Mouse (Mus musculus) heart, embryonic 15.5 days (tissue): Measurements from ENCODE around the gene Polr1d. TPM values are rescaled to one million over a fixed set of nuclear protein-coding genes. Genes with fewer than 3 reads are reported as not detected.

Experiments
- ATAC-seq: fragments of 200-750 bp; cut with Nextera tagmentation; replicated peaks from 2 replicates; pipeline ENCODE4 v1.8.0; 2017; ENCODE audit warnings: low read depth, moderate TSS enrichment; ENCODE audit not compliant: insufficient number of reproducible peaks, insufficient read depth, low FRiP score
- H3K27ac ChIP-seq: fragments of 300-500 bp; sonication (generic); 2 replicates; pipeline ENCODE4 v1.5.1; 2015; ENCODE audit warnings: mild to moderate bottlenecking, inconsistent platforms
- H3K27me3 ChIP-seq: fragments of 300-500 bp; sonication (generic); 2 replicates; pipeline ENCODE4 v1.6.1; 2015; ENCODE audit warnings: inconsistent platforms
- H3K36me3 ChIP-seq: fragments of 300-500 bp; sonication (generic); 2 replicates; pipeline ENCODE4 v1.6.1; 2015; ENCODE audit warnings: mild to moderate bottlenecking, inconsistent platforms
- H3K4me1 ChIP-seq: fragments of 300-500 bp; sonication (generic); replicated peaks from 2 replicates; pipeline ENCODE4 v1.6.1; 2015; ENCODE audit warnings: inconsistent platforms
- H3K4me2 ChIP-seq: fragments of 300-500 bp; sonication (generic); 2 replicates; pipeline ENCODE4 v1.6.1; 2015; ENCODE audit warnings: inconsistent platforms, mild to moderate bottlenecking, moderate library complexity
- H3K4me3 ChIP-seq: fragments of 300-500 bp; sonication (generic); 2 replicates; pipeline ENCODE4 v1.5.1; 2015; ENCODE audit warnings: mild to moderate bottlenecking, inconsistent platforms
- H3K9ac ChIP-seq: fragments of 300-500 bp; sonication (generic); 2 replicates; pipeline ENCODE4 v1.6.1; 2015; ENCODE audit warnings: mild to moderate bottlenecking, inconsistent platforms
- H3K9me3 ChIP-seq: fragments of 300-500 bp; sonication (generic); replicated peaks from 2 replicates; pipeline ENCODE4 v1.6.1; 2016; ENCODE audit warnings: inconsistent platforms
- WGBS: fragments of 180-500 bp; shearing (Covaris S2); methylation state at CpG from one replicate; pipeline ENCODE4 v1.1.7; 2015; ENCODE audit warnings: mixed read lengths; 5-methylcytosine and 5-hydroxymethylcytosine counted together
- polyA plus RNA-seq: library from polyadenylated mRNA; unstranded; fragments of >200 nt; fragmentation: Nextera tagmentation; extraction: Ambion mirVana; gene quantifications from 2 replicates; pipeline ENCODE4 v1.2.1, GENCODE M21; 2015

Gene Polr1d
- polyA plus RNA-seq, 1 experiment from 2014 or later = 85.2 TPM

DNA sequence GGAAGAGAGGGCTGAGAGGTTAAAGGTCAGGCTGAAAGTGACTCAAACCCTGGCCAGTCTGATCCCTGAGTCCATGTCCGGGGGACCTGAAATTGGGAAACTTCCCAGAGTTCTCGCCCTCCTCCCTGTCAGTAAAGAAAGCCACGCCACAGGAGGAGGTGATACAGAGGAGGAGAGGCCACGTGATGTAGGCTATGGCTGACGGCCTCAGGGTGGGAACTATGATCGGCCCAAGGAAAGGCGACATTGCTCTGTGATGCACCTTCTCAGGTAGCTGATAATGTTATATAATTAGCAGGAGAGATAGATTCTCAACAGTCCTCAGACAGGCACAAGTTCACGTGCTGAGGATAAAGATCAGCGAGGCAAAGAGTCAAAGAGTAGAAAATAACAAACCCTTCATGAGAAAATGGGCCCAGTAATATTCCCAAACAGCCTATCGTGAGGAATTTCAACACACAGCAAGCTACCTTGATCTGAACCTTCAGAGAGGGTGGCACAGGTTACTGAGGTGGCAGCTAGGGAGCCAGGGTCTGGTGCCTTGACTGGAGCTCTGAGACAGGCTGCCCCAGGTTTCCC, 20.0 kb upstream of the Polr1d start:
- 84% methylated on average over 10 of the region's 10 CpGs for WGBS
- Histone ChIP-seq H3K9ac (no peak overlapping the region), H3K4me2 (no peak overlapping the region), H3K27ac (no peak overlapping the region), H3K27me3 (no peaks in the 10 kb centered on the region), H3K9me3 (no peaks in the 10 kb centered on the region), H3K36me3 (no peaks in the 10 kb centered on the region), H3K4me1 (peaks cover 44% of the 10 kb centered on the region), H3K4me3 (no peak overlapping the region)
- no peak for ATAC-seq

DNA sequence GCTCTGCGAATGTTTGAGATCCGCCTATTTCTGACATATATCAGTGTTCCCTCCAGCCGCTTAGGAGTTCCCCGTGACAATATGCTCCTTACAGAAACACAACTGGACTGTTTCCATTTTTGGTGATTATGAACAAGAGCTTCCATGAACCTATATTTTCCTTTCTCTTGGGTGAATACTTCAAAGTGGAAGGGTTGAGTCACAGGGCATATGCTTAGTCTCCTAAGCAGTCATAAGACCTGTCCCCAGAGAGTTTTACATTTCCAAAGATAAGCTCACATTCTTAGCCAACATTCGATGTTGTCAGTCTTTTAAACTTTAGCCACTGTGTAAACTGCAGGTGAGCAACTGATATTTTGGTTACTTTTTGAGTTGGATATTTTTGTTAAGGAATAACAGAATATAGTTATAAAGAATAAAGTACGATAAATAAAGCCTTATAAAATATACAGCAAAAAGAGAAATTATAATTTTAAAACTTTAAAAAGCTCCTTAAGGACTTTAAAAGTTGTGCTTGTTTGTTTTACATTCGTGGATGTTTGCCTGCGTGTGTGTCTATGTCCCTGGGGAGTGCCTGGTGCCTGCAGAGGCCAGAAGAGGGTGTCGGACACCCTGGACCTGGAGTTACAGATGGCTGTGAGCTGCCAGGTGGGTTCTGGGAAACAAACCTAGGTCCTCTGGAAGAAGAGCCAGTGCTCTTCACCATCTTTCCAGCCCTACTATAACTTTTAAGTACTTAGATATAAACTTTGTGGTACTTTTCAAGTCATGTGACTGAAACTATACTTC, 19.0 kb upstream of the Polr1d start:
- 56% methylated on average over 9 of the region's 9 CpGs for WGBS
- Histone ChIP-seq H3K4me2 (no peak overlapping the region), H3K27me3 (no peaks in the 10 kb centered on the region), H3K9me3 (no peaks in the 10 kb centered on the region), H3K4me1 (peaks cover 43% of the 10 kb centered on the region), H3K9ac (no peak overlapping the region), H3K36me3 (no peaks in the 10 kb centered on the region), H3K4me3 (no peak overlapping the region), H3K27ac (no peak overlapping the region; the same call in 1 of the 2 replicates)
- ATAC-seq = no peak

DNA sequence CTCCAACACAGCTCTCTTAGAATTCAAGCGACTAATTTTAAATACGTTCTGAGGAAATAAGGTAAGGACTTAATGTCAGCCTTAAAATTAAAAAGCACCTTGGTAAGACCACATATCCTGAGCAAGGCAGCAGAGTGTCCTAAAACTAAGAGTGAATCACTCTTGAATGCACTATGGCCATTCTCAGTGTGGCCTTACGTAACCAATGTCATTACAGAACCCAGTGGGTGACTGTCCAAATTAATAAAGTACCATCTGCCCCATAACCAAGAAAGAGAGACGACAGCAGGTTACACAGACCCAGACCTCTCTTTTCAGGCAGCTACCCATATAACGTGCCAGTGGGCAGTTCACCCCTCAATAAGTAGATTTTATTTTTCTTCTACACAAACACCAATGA, 18.2 kb upstream of the Polr1d start:
- 91% methylated on average over 5 of the region's 5 CpGs for WGBS

DNA sequence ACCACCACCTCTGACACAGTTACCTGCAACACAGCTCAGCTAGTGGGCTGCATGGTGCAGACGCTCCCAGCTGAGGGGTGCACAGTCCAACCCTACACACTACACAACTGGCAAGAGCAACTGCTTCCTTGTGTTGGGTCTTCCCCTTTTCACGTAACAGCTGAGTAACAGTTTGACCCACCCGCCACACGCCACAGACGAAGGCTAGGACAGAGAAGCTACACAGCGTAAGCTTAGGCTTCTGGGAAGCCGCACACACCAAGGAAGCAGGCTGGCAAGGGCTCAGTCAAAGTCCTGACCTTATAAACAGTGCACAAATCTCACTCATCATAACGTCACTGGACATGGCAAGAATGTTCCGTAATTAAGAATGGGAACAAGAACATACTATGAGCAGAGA, 17.5 kb upstream of the Polr1d start:
- Histone ChIP-seq H3K4me2 (no peak overlapping the region), H3K4me3 (no peak overlapping the region), H3K27me3 (no peaks in the 10 kb centered on the region), H3K27ac (no peak overlapping the region), H3K9me3 (no peaks in the 10 kb centered on the region), H3K4me1 (peaks cover 49% of the 10 kb centered on the region), H3K36me3 (no peaks in the 10 kb centered on the region), H3K9ac (no peak overlapping the region)
- no peak for ATAC-seq
- WGBS = 83% methylated on average over 9 of the region's 9 CpGs

More for the DNA sequence above, 18.2 kb upstream of the Polr1d start:
- Histone ChIP-seq H3K4me2 (no peak overlapping the region), H3K27me3 (no peaks in the 10 kb centered on the region), H3K9me3 (no peaks in the 10 kb centered on the region), H3K9ac (no peak overlapping the region), H3K4me3 (no peak overlapping the region), H3K27ac (no peak overlapping the region), H3K36me3 (no peaks in the 10 kb centered on the region), H3K4me1 (peaks cover 51% of the 10 kb centered on the region)
- ATAC-seq = no peak

DNA sequence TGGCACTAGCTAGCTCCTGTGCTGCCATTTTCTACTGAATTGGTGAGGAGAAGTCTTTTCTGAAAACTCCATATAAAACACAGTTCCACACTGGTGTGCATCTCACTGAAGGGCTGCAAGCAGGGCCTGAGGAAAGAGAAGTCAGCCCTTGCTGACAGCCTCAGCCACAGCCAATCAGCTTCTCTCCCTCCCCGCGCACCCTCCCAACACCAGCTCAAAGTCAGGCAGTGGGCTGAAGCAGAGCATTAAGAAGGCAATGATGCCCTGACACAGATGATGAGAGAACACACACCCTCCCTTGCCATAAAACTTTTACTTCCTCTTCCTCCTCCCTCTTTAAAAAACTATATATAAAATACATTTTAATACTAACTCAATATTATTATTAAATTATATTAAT, 16.8 kb upstream of the Polr1d start:
- Histone ChIP-seq H3K9me3 (no peaks in the 10 kb centered on the region), H3K4me2 (no peak overlapping the region), H3K27me3 (no peaks in the 10 kb centered on the region), H3K27ac (no peak overlapping the region), H3K36me3 (no peaks in the 10 kb centered on the region), H3K4me3 (no peak overlapping the region), H3K9ac (no peak overlapping the region), H3K4me1 (peaks cover 46% of the 10 kb centered on the region)
- 76% methylated on average over 2 of the region's 2 CpGs for WGBS
- no peak for ATAC-seq

DNA sequence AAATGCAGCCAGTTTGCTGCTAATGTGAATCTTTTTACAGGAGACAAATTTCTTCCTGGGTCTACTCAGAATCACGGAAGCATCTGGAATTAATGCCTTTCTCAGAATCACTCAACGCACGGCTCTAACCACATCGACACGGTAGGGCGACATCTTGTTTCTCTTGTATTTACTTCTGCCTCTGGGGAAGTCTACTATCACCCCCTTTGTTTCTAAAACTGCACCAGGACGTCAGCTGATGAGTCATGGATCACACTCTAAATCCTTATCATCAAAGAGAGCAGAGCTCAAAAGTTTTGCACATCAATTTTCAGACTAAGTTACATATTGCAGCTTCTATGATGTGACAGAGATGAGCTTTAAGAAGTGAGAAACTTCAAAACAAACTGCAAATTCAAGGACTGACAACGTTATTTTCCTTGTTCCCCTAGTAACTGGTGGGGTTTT, 13.6 kb upstream of the Polr1d start:
- Histone ChIP-seq H3K4me2 (no peak overlapping the region), H3K4me1 (peaks cover 30% of the 10 kb centered on the region), H3K9me3 (no peaks in the 10 kb centered on the region), H3K9ac (no peak overlapping the region), H3K36me3 (no peaks in the 10 kb centered on the region), H3K4me3 (no peak overlapping the region), H3K27ac (peak overlapping the region; percentile 31; the same call in 1 of the 2 replicates), H3K27me3 (no peaks in the 10 kb centered on the region)
- no peak for ATAC-seq
- WGBS = 31% methylated on average over 8 of the region's 8 CpGs

DNA sequence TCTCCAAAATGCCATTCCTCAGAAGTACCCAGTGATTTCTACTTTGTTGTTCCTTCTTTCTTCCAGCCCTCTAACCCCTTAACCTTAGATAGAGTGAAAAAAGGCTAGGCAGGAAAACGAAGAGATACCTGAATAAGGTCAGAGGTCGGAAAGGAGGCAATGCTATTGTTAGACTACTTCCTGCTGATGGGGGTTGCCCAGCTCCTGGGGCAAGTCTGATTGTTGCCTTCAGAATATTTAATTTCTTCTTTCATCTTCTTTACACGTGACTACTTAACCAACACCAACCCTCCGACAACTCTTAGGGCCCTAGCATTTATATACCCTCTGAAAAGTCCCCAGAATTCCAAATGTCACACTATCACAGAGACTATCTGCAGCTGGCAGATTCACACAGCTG, 10.7 kb upstream of the Polr1d start:
- no peaks in the 10 kb centered on the region for H3K9me3 ChIP-seq

DNA sequence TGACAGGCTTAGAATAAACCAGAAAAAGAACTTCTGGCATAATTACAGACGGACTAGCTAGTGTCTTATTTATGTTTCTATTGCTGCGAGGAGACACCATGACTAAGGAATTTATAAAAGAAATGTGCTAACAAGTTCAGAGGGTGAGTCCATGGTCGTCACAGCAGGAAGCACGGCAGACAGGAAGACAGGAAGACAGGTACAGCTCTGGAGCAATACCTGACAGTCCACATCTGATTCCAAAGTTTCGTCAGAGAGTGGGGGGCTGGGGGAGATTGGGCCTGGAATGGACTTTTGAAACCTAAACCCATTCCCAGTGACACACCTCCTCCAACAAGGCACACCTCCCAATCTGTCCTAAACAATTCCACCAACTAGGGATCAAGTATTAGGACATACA, 9.9 kb upstream of the Polr1d start:
- Histone ChIP-seq H3K4me3 (no peak overlapping the region), H3K36me3 (no peaks in the 10 kb centered on the region), H3K4me2 (no peak overlapping the region), H3K27me3 (no peaks in the 10 kb centered on the region), H3K4me1 (peaks cover 50% of the 10 kb centered on the region), H3K9me3 (no peaks in the 10 kb centered on the region), H3K9ac (no peak overlapping the region), H3K27ac (no peak overlapping the region)
- 62% methylated on average over 5 of the region's 5 CpGs for WGBS
- ATAC-seq = no peak

More for the DNA sequence above, 10.7 kb upstream of the Polr1d start:
- no peaks in the 10 kb centered on the region for H3K27me3 ChIP-seq
- no peak overlapping the region for H3K4me3 ChIP-seq
- H3K4me2 ChIP-seq = no peak overlapping the region
- H3K27ac ChIP-seq = no peak overlapping the region
- ATAC-seq = no peak
- H3K9ac ChIP-seq = no peak overlapping the region
- H3K36me3 ChIP-seq = no peaks in the 10 kb centered on the region
- WGBS = 65% methylated on average over 4 of the region's 4 CpGs
- H3K4me1 ChIP-seq = peaks cover 43% of the 10 kb centered on the region

DNA sequence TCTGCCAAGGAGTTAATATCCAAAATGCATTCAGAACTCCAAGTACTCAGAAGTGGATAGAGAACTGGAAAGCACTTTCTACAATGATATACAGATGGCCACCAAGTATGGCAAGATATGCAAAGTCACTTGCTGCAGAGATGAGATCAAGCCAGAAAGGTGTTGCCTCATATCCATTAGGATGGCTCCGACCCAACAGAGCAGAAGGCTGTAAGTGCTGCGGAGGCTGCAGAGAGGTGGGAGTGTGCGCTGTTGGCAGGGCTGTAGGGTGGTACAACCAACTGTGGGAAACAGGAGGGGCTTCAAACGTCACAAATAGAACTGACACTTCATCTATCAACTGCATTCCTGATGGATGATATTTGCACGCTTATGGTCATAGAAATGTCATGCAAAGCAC, 8.0 kb upstream of the Polr1d start:
- no peak for ATAC-seq
- peaks cover 57% of the 10 kb centered on the region for H3K4me1 ChIP-seq
- no peaks in the 10 kb centered on the region for H3K27me3 ChIP-seq
- H3K4me3 ChIP-seq = no peak overlapping the region
- 50% methylated on average over 5 of the region's 5 CpGs for WGBS
- H3K4me2 ChIP-seq = no peak overlapping the region
- H3K27ac ChIP-seq = no peak overlapping the region
- H3K9me3 ChIP-seq = no peaks in the 10 kb centered on the region
- no peaks in the 10 kb centered on the region for H3K36me3 ChIP-seq
- H3K9ac ChIP-seq = no peak overlapping the region

DNA sequence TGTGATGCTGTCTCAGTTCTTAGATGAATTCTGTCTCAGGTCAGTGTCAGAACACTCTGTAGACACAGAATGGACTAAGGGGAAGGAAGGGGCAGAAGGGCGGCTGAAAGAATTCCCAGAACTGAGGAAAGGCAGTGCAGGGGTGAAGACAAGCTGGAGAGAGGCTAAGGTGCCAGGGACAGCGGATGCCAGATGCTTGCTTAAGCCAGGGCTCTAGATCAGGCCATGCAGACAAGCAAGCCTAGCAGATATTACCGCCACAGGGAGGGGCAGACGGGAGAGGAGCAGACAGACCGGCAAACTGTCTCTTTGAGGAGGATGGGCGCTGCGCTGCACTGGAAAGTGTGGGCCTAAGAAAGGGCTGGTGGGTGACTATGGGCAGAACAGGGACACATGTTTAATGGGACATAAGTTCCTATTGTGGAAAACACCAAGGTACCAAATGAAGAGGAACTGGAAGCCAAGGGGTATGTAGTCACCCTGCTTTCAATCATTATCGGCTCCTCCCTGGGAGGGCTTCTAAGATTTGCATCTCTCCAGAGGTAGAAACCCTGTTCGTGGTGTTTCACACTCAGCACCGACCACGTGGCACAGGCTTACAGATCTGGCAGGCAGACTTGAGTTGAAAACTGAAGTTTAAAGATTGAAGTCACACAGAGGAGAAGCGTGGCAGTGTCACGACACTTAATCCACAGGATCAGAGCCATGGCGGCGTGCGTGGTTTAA, 5.9 kb upstream of the Polr1d start:
- Histone ChIP-seq H3K4me3 (no peak overlapping the region), H3K9ac (no peak overlapping the region), H3K9me3 (no peaks in the 10 kb centered on the region), H3K4me2 (0 out of 2 replicates have a peak overlapping the region, but pooled peaks have one; percentile 6), H3K27ac (peak overlapping the region; percentile 66), H3K27me3 (no peaks in the 10 kb centered on the region), H3K4me1 (peaks cover 70% of the 10 kb centered on the region), H3K36me3 (no peaks in the 10 kb centered on the region)
- 0 out of 2 replicates have a peak, but pooled peaks have one; percentile 41 for ATAC-seq
- WGBS = 56% methylated on average over 16 of the region's 16 CpGs

DNA sequence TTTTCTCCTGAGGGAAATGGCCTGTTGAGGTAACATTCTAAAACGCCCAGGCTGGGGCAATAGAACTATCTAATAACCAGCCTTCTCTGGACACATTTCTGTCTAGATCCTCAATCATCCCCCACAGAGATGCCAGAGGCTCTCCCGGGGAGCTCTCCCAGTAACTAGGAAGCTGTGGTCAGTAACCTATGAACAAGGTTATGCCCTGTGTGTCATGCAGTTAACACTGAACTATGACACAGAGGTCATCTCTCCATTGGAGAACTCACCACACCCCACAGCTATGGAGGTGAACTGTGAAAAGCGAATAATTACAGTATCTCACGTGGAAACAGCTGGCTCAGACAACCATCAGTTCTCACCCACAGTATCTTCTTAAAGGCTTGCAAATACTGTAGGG, 5.0 kb upstream of the Polr1d start:
- Histone ChIP-seq H3K9ac (no peak overlapping the region), H3K9me3 (no peaks in the 10 kb centered on the region), H3K4me1 (peaks cover 65% of the 10 kb centered on the region), H3K36me3 (no peaks in the 10 kb centered on the region), H3K4me2 (no peak overlapping the region), H3K27ac (no peak overlapping the region), H3K27me3 (no peaks in the 10 kb centered on the region), H3K4me3 (no peak overlapping the region)
- WGBS = 44% methylated on average over 4 of the region's 4 CpGs
- no peak for ATAC-seq
